Mouse (Mus musculus): ENCODE measurements around the gene Dcp1b. TPM values are rescaled to one million over a fixed set of nuclear protein-coding genes. Genes with fewer than 3 reads are reported as not detected.

Gene Dcp1b
- polyA plus RNA-seq (2012; ENCODE audit: low replicate concordance): 16.3 and 20.5 TPM in 2 replicates

GRCm38 (mm10) chr6:119175078-119175853 is at the start of gene Dcp1b:
TSS of gene Dcp1b (plus strand) at chr6:119175253.

GRCm38 (mm10) chr6:119196382-119197305 is 21.6 kb downstream of the Dcp1b start, which contains the start of gene Cacna1c:
TSS of gene Cacna1c (minus strand) at chr6:119196418.

GRCm38 (mm10) chr6:119236241-119236640 is 61.2 kb downstream of the Dcp1b start, which contains the start of gene Cacna2d4:
TSS of gene Cacna2d4 (plus strand) at chr6:119236526.

Other genes starting within 250 kb of the Dcp1b start
- 1.0 and 3.7 TPM in 2 replicates for gene Cacna1c, start 21.2 kb downstream of the Dcp1b start, polyA plus RNA-seq (2012; ENCODE audit: low replicate concordance)
- 0.99 TPM in 1 of 2 replicates, not detected in the other for gene Cacna2d4, start 61.3 kb downstream of the Dcp1b start, polyA plus RNA-seq (2012; ENCODE audit: low replicate concordance)
- 0.08 TPM in 1 of 2 replicates, not detected in the other for gene Lrtm2, start 155.5 kb downstream of the Dcp1b start, polyA plus RNA-seq (2012; ENCODE audit: low replicate concordance)
- gene Adipor2, start 242.5 kb downstream of the Dcp1b start, polyA plus RNA-seq (2012; ENCODE audit: low replicate concordance): 14.0 and 23.8 TPM in 2 replicates